Mouse (Mus musculus): ENCODE results near the gene Zfp747.
"Not testable (repeated sequence)": the region's sequence is repeated elsewhere in the genome, so short reads cannot be mapped to it uniquely, and the experiment has no call there.

Zfp747 gene

DNA sequence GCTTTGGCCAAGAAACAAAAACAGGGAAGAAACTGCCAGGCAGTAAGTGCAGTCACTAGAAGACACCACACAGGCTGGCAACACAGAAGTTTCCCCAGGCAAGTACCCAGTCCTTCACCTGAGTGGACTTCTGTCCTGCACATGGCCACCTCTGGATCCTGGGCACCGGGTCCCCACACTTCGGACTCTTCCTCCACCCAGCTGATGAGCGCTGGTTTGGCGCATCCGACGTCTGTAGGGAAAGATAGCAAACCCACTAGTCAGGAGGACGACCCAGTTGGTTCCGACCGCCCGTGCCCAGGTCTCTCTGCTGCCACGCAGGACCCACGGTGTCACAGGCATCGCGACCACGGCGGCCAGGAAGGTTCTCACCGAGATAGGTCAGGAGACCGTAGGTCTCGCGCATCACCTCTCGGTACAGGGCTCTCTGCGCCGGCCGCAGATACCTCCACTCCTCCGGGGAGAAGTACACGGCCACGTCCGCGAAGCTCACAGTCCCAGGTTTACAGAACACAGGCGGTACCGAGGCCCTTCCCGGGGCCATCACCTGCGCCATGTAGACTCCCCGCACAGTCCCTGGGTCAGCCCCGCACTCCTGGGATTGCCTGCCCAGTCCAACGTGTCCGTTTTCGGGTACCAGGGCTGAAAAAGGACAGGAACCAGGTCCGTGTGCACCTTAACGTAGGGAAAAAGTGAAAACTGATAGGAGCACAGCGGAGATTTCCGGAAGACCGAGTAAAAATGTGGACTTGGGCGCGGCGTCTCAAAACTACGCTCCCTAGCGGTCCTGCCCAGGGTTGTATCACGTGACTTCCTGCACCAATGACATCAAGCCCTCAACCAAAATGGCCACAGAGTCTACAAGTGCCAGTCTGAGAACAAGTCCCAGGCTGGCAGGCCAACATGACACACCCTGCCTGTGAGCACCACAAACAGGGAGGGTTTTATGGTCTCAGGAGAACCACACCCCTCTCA is at the start of gene Zfp747:
TSS of gene Zfp747 (minus strand) at position 780 of the 975 bp plus-strand sequence.
- peak; percentile 96 for DNase-seq (ENCODE audit: low spot score)

- no peak for DNase-seq (ENCODE audit: low spot score)
Measured at GRCm38 (mm10) chr7:127425291-127425690, 49.4 kb upstream of the Zfp747 start.

DNA sequence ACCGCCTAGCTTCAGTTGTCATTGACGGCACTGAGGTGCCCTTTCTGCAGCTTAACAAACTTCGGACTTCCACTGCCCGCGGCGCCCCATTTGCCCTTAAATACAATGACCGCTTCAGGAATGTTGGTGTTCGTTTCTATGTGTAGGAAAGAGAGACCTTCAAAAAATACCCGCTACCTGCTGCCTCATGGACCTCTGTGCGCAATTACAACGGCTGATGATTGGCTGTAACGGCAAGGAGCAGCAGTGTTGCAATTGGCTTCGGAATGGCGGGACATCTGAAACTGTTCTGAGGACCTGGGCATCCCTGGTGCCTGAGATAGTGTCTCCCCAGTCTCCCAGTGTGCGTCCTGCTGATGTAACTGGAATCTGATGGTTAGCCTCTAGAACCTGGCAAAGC is 46.4 kb upstream of the Zfp747 start:
- peak; percentile 11 for DNase-seq (ENCODE audit: low spot score)

- DNase-seq (ENCODE audit: low spot score) = peak; percentile 61
Measured at GRCm38 (mm10) chr7:127421388-127422191, 45.7 kb upstream of the Zfp747 start, which contains the start of gene Zfp688. Zfp688 (minus strand) TSS chr7:127422068.

DNA sequence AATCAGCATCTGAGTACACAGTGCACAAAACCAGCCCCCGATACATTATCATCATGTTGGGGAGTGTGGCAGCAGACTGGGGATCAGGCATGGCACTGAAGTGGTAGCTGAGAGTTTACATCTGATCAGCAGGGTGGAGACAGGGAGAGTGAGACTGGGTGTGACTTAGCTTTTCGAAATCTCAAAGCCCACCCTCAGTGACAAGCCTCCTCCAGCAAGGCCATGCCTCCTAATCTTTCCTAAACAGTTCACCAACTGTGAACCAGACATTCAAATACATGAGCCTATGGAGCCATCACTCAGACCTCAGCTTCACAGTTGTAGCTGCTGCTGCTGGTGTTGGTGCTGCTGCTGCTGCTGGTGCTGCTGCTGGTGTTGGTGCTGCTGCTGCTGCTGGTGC is 35.6 kb upstream of the Zfp747 start:
- DNase-seq (ENCODE audit: low spot score) = no peak

- peak; percentile 91 for DNase-seq (ENCODE audit: low spot score)
Measured at GRCm38 (mm10) chr7:127406002-127406987, 30.4 kb upstream of the Zfp747 start, which contains the start of gene Zfp764. Zfp764 (minus strand) TSS chr7:127406822.

GRCm38 (mm10) chr7:127404101-127404500 is 28.3 kb upstream of the Zfp747 start:
- not testable (repeated sequence) for DNase-seq (ENCODE audit: low spot score)

GRCm38 (mm10) chr7:127402980-127403379 is 27.1 kb upstream of the Zfp747 start:
- no peak for DNase-seq (ENCODE audit: low spot score)

GRCm38 (mm10) chr7:127400355-127400754 is 24.5 kb upstream of the Zfp747 start:
- DNase-seq (ENCODE audit: low spot score) = no peak

DNA sequence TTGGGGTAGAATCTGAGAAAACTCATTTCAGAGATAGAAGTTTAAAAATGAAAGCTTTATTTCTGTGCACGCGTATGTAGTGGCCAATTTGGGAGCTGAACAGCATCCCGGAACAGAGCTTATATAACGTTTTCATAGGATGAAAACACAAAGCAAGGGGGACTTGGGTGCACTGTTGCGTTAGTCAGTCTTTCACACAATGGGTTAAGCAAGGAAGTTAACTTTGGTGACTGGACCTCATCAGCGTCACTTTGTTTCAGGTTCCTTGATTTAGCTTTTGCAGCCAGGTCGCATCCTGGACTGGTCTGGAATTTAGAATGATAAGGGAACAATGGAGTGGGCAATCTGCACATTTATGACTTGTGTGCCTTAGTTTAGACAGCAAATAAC is 18.1 kb upstream of the Zfp747 start:
- no peak for DNase-seq (ENCODE audit: low spot score)

DNA sequence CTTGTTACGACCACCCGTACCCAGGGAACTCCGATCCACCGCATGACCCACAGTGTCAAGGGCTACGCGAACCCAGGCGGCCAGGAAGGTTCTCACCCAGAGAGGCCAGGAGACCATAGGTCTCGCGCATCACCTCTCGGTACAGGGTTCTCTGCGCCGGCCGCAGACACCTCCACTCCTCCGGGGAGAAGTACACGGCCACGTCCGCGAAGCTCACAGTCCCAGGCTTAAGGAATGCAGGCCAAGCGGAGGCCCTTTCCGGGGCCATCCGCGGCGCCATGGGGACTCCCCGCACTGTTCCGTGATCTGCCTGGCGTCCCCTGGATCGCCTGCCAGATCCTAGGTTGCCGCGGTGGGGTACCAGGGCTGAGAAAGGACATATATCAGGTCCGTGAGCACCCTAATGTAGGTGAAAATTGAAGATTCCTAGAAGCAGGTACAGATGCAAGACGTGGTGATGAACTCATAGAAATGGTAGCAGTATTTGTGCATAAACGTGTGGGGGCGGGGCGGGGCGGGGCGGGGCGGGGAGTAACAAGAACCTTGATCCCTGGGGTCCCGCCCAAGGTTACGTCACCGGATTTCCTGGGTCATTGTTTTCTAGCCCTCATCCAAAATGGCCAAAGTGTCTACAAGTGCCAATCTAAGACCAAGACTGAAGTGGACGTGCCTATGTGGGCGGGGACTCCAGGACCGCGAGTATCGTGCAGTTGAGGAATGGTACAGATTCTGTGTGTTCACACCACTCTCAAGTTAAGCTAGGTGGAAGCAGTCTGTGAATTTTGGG is 17.5 kb upstream of the Zfp747 start, which contains the start of gene E430018J23Rik:
TSS of gene E430018J23Rik (minus strand) at position 473 of the 787 bp plus-strand sequence.
- DNase-seq (ENCODE audit: low spot score) = peak; percentile 99

DNA sequence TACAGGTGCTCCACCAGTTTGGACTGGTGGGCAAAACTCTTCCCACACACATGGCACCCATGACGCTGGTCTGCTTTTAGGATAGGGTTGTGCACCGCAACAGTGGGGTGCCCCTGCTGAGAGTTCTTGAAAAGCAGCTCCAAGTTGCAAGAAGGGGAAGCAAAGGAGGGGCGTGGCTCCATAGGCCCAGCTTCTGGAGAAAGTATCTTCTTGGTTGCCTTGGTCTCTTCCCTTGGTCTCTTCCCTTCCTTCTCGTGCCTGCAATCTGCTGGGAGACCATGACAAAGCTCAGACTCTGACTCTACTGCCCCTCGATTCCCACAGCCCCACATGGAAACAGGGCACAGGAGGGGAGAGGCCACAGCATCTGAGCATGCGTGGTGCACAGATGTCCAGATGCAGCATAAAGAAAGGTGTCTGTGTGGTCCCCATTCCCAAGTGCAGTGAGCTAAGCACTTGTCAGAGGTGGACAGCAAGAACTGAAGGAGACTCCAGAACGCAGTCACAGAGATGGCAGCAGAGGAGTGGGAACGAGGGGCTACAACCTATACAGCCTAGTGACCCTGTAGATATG is 16.5 kb upstream of the Zfp747 start:
- no peak for DNase-seq (ENCODE audit: low spot score)

- DNase-seq (ENCODE audit: low spot score) = no peak
Measured at GRCm38 (mm10) chr7:127391538-127391937, 15.7 kb upstream of the Zfp747 start.

DNA sequence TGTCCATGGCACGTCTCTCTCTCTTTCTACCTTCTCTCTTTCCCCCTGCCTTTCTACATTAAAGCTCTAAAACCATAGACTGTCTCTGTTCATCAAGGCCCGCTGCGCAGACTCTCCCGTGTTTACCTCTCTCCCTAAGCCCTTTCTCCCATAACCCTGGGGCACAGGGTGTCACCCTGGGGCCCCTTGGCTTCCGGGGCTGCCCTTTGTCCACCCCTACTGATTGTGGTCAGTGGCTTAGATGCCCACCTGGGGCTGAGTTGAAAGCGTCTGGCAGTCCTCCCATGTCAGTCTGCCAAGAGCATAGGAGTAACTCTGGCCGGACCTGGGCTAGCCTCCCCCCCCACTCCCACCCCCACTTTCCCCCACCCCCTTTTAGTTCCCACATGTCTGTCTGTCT is 14.5 kb upstream of the Zfp747 start:
- no peak for DNase-seq (ENCODE audit: low spot score)

GRCm38 (mm10) chr7:127388201-127388600 is 12.4 kb upstream of the Zfp747 start:
- not testable (repeated sequence) for DNase-seq (ENCODE audit: low spot score)

GRCm38 (mm10) chr7:127386641-127387392 is 11.0 kb upstream of the Zfp747 start, which contains the start of gene 9130019O22Rik:
9130019O22Rik (minus strand) TSS chr7:127387166.
- peak; percentile 93 for DNase-seq (ENCODE audit: low spot score)

GRCm38 (mm10) chr7:127385560-127385959 is 9.7 kb upstream of the Zfp747 start:
- DNase-seq (ENCODE audit: low spot score) = not testable (repeated sequence)

DNA sequence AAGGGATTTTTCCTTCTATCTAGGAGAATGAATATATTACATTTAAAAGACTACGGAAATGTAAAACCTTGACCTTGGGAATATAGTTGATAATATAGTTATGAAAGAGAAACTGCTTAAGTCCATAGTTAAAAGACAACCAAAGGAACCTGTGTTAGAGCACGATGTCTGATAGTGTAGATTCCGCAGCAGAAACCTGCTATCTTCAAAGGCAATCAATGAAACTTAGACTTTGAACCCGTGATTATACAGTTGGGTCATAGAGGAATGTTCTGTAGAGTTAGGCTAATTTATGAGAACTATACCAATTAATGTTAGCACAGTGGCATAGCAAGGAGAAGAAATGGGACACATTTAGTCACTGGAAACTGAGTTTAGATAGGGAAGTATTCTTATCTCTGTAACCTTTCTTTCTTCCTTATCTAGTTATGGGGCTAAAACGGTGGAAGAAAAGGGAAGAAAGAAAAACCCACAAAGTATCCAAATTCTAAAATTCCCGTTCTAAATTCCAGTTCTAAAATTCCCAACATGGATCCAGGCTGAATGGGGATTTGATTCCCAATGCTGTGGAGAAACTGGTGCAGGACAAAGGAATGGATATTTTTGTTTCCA is 2.6 kb upstream of the Zfp747 start:
- no peak for DNase-seq (ENCODE audit: low spot score)

DNA sequence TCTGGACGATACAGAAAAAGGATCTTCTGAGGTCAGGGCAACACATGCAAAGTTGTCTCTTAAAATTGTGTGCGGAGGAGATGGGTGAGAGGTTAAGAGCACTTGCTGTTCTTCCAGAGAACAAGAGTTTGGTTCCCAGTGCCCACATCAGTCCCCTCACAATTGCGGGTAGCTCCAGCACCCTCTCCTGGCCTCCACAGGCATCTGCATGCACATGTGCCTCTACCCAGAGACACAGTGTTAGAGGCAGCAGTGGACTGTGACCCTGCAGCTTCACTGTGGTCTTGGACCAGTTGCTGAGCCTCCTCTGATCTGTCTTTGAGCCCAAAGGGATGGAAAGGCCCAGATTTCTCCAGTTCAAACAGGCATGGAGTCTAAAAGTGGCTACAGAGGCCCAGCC is 4.0 kb downstream of the Zfp747 start:
- not testable (repeated sequence) for DNase-seq (ENCODE audit: low spot score)
